Mouse (Mus musculus): ENCODE results near the gene Cep112. TPM values are rescaled to one million over a fixed set of nuclear protein-coding genes. Genes with fewer than 3 reads are reported as not detected.
A peak's percentile ranks its signal among the peaks of the same experiment; 100 is the strongest.

Gene Cep112
- polyA plus RNA-seq, 1 experiment from 2014 or later: 17.4 TPM

DNA sequence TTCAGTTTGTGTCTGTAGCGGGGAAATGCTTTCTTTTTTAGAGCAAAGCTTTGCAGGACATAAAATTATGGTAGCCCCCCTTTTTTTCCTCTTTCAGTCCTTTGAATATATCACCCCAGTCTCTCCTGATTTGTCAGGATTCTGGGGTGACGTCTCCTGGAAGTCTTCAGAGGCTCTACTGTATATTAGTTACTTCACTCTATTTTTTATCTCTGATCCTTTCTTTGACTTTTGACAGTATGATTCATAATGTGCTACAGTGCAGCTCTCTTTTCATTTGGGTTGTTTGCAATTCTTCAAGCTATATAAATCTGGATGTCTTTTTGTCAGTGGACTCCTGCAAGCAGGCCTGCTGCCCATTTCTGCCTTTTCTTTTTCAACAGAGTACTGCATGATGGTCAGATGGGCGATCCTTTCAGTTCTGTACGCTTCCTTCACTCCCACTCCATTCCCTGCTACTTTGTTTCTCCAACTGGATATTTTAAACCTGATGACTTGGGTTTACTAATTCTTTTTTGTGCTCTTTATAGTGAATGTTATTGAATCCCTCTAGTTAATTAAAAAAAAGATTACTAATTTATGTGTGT is 39.8 kb downstream of the Cep112 start:
- Histone ChIP-seq H3K9me3 (ENCODE audit: control insufficient read depth, low read length) (no peaks in the 10 kb centered on the region), H3K9ac (ENCODE audit: low read depth, low read length) (no peak overlapping the region), H3K36me3 (ENCODE audit: control insufficient read depth, insufficient read depth, low read length) (0 out of 2 replicates have a peak, but pooled peaks cover 3% of the 10 kb centered on the region), H3K4me2 (ENCODE audit: low read depth, low read length) (no peak overlapping the region), H3K4me1 (ENCODE audit: control insufficient read depth, insufficient read depth, low read length) (no peaks in the 10 kb centered on the region), H3K27me3 (replicated peaks; ENCODE audit: control insufficient read depth, insufficient read depth, low read length) (no peaks in the 10 kb centered on the region), H3K4me3 (ENCODE audit: low read depth, low read length) (no peak overlapping the region), H3K27ac (replicated peaks; ENCODE audit: low read depth, low read length) (no peak overlapping the region)
- DNase-seq (ENCODE audit: low spot score): no peak
- WGBS: 88% methylated on average over 4 of the region's 4 CpGs
- no peak for ATAC-seq (ENCODE audit: low read depth)

DNA sequence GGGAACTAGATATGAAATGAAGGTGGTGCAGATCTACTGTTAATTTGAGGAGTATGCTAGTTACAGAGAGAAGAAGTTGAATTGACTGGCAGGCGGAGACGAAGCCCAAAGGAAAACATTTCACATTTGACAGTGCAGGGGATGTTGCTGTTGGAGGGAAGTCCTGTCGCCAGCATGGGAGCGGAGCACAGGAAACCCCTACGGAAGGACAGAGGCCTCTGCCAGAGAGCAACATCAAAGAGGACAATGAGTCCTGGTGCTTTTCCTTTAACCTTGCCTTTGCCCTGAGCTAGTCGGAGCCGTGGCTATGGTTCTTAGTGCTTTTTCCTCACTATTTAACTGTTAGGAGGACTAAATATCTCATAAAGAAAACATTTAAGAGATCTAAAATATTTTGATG is 50.7 kb downstream of the Cep112 start:
- no peaks in the 10 kb centered on the region for H3K27me3 ChIP-seq (replicated peaks; ENCODE audit: control insufficient read depth, insufficient read depth, low read length)
- no peak overlapping the region for H3K4me3 ChIP-seq (ENCODE audit: low read depth, low read length)
- ATAC-seq (ENCODE audit: low read depth) (no peak), DNase-seq (ENCODE audit: low spot score) (no peak)
- H3K9ac ChIP-seq (ENCODE audit: low read depth, low read length): no peak overlapping the region
- no peaks in the 10 kb centered on the region for H3K9me3 ChIP-seq (ENCODE audit: control insufficient read depth, low read length)
- H3K4me2 ChIP-seq (ENCODE audit: low read depth, low read length): no peak overlapping the region
- no peak overlapping the region for H3K27ac ChIP-seq (replicated peaks; ENCODE audit: low read depth, low read length)
- no peaks in the 10 kb centered on the region for H3K4me1 ChIP-seq (ENCODE audit: control insufficient read depth, insufficient read depth, low read length)
- WGBS: 44% methylated on average over 7 of the region's 7 CpGs
- H3K36me3 ChIP-seq (ENCODE audit: control insufficient read depth, insufficient read depth, low read length): no peaks in the 10 kb centered on the region

DNA sequence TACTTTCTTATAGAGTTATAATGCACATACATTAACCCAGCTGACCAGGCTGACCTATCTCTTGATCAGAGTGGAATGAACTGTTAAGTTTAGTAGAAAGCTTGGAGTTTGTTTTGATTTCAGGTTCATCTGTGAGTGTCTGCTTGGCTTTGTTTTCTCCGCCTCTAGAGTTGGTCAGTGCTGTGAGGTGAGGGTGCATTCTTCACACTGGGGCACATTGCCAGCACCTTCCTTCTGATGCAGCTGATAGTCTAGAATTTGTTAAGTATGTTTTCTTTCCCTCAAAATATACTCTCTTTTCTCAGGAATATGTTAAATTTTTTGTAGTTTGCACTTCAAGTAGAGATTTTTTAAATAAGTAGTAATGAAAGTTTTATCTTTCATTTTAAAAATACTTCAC is 51.2 kb downstream of the Cep112 start:
- 87% methylated on average over 1 of the region's 1 CpGs for whole genome bisulfite sequencing
- Histone ChIP-seq H3K4me3 (ENCODE audit: low read depth, low read length) (no peak overlapping the region), H3K27me3 (replicated peaks; ENCODE audit: control insufficient read depth, insufficient read depth, low read length) (no peaks in the 10 kb centered on the region), H3K27ac (replicated peaks; ENCODE audit: low read depth, low read length) (no peak overlapping the region), H3K9ac (ENCODE audit: low read depth, low read length) (no peak overlapping the region), H3K9me3 (ENCODE audit: control insufficient read depth, low read length) (no peaks in the 10 kb centered on the region), H3K4me2 (ENCODE audit: low read depth, low read length) (no peak overlapping the region), H3K4me1 (ENCODE audit: control insufficient read depth, insufficient read depth, low read length) (no peaks in the 10 kb centered on the region), H3K36me3 (ENCODE audit: control insufficient read depth, insufficient read depth, low read length) (no peaks in the 10 kb centered on the region)
- ATAC-seq (ENCODE audit: low read depth) (no peak), DNase-seq (ENCODE audit: low spot score) (no peak)

DNA sequence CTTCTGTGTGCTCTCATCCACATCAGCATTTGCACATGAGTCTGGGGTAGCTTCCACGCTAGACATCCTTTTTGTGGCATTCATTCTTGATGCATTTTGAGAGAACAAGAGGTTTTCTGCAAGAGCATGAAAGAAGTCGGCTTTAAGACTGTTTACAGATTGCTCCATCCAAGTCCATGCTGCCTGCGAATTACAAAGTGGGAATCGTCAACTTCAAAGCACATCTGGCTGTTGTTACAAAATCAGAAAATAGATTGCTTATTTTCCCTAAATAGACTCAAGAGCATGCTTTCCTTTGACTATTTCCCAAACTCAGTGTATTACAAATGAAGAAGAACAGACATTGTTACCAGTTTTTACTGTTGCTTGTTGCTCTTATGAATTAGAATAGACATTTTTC is 59.0 kb downstream of the Cep112 start:
- H3K36me3 ChIP-seq (ENCODE audit: control insufficient read depth, insufficient read depth, low read length): no peaks in the 10 kb centered on the region
- ATAC-seq (ENCODE audit: low read depth): no peak
- no peak overlapping the region for H3K9ac ChIP-seq (ENCODE audit: low read depth, low read length)
- H3K4me1 ChIP-seq (ENCODE audit: control insufficient read depth, insufficient read depth, low read length): peaks cover 5% of the 10 kb centered on the region; the same call in 1 of the 2 replicates
- H3K27ac ChIP-seq (replicated peaks; ENCODE audit: low read depth, low read length): 0 out of 2 replicates have a peak overlapping the region, but pooled peaks have one; percentile 21
- H3K4me3 ChIP-seq (ENCODE audit: low read depth, low read length): no peak overlapping the region
- H3K4me2 ChIP-seq (ENCODE audit: low read depth, low read length): no peak overlapping the region
- no peaks in the 10 kb centered on the region for H3K27me3 ChIP-seq (replicated peaks; ENCODE audit: control insufficient read depth, insufficient read depth, low read length)
- peak; percentile 33 for DNase-seq (ENCODE audit: low spot score)
- WGBS: 50% methylated on average over 4 of the region's 4 CpGs
- H3K9me3 ChIP-seq (ENCODE audit: control insufficient read depth, low read length): no peaks in the 10 kb centered on the region

DNA sequence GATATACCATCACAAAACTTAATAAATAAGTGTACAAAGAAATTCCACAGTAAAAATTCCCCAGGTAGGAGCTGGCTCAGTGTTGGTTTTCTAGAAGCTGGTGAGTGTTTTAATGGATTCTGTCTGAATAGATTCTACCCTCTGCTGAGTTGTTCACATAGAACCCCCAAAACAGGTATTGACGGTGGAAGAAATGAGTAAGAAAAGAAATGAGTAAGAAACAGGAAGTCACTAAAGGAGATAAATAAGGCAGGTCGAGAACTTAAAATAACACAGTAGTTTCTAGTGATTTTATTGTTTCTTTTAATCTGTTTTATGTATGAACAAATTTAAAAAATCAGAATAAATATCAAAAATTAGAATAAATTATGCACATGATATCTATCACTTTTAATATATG is 63.3 kb downstream of the Cep112 start:
- no peak overlapping the region for H3K4me3 ChIP-seq (ENCODE audit: low read depth, low read length)
- DNase-seq (ENCODE audit: low spot score): no peak
- no peaks in the 10 kb centered on the region for H3K9me3 ChIP-seq (ENCODE audit: control insufficient read depth, low read length)
- H3K4me1 ChIP-seq (ENCODE audit: control insufficient read depth, insufficient read depth, low read length): peaks cover 5% of the 10 kb centered on the region; the same call in 1 of the 2 replicates
- no peak overlapping the region for H3K27ac ChIP-seq (replicated peaks; ENCODE audit: low read depth, low read length)
- H3K36me3 ChIP-seq (ENCODE audit: control insufficient read depth, insufficient read depth, low read length): no peaks in the 10 kb centered on the region
- H3K9ac ChIP-seq (ENCODE audit: low read depth, low read length): no peak overlapping the region
- ATAC-seq (ENCODE audit: low read depth): no peak
- H3K27me3 ChIP-seq (replicated peaks; ENCODE audit: control insufficient read depth, insufficient read depth, low read length): no peaks in the 10 kb centered on the region
- 78% methylated on average over 2 of the region's 2 CpGs for WGBS
- no peak overlapping the region for H3K4me2 ChIP-seq (ENCODE audit: low read depth, low read length)

DNA sequence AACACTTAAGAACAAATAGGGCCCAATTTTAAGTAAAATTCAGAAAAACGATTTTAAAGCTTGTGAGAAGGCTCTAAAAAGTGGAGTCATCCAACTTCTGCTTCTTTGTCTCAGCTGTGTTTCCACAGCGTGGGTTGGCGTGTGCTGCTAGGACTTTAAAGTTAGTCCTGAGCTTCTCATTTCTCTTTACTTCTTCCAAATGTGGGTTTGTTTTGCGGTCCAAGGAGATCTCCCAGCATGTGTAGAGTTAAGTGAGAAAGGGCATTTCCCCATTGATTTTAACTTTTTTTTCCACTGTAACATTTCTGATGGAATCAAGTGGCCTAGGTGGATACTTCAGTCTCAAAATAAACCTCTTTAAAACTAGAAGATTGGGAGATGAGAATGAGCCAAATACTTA is 64.9 kb downstream of the Cep112 start:
- no peaks in the 10 kb centered on the region for H3K9me3 ChIP-seq (ENCODE audit: control insufficient read depth, low read length)
- H3K9ac ChIP-seq (ENCODE audit: low read depth, low read length): no peak overlapping the region
- H3K27me3 ChIP-seq (replicated peaks; ENCODE audit: control insufficient read depth, insufficient read depth, low read length): no peaks in the 10 kb centered on the region
- ATAC-seq (ENCODE audit: low read depth) (no peak), DNase-seq (ENCODE audit: low spot score) (no peak)
- peaks cover 1% of the 10 kb centered on the region; the same call in 1 of the 2 replicates for H3K4me1 ChIP-seq (ENCODE audit: control insufficient read depth, insufficient read depth, low read length)
- H3K36me3 ChIP-seq (ENCODE audit: control insufficient read depth, insufficient read depth, low read length): no peaks in the 10 kb centered on the region
- no peak overlapping the region for H3K27ac ChIP-seq (replicated peaks; ENCODE audit: low read depth, low read length)
- H3K4me2 ChIP-seq (ENCODE audit: low read depth, low read length): no peak overlapping the region
- H3K4me3 ChIP-seq (ENCODE audit: low read depth, low read length): no peak overlapping the region
- 81% methylated on average over 4 of the region's 4 CpGs for WGBS

DNA sequence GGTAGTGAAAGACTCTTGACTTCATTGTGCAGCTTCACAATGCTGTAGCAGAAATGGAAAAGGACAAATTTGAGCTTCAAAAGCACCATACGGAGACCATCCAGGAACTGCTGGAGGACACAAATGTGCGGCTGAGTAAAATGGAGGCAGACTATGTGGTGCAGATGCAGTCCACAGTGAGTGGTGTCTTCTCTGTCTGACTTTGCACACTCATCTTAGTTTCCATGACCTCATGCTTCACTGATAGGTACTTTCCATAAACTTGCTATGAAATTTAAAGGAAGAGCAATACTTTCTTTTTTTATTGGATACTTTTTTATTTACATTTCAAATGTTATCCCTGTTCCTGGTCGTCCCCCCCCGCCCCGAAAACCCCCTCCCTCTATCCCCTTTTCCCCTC is 83.2 kb downstream of the Cep112 start:
- Histone ChIP-seq H3K27me3 (replicated peaks; ENCODE audit: control insufficient read depth, insufficient read depth, low read length) (no peaks in the 10 kb centered on the region), H3K9me3 (ENCODE audit: control insufficient read depth, low read length) (no peaks in the 10 kb centered on the region), H3K36me3 (ENCODE audit: control insufficient read depth, insufficient read depth, low read length) (no peaks in the 10 kb centered on the region), H3K9ac (ENCODE audit: low read depth, low read length) (no peak overlapping the region), H3K4me3 (ENCODE audit: low read depth, low read length) (no peak overlapping the region), H3K4me2 (ENCODE audit: low read depth, low read length) (no peak overlapping the region), H3K27ac (replicated peaks; ENCODE audit: low read depth, low read length) (no peak overlapping the region), H3K4me1 (ENCODE audit: control insufficient read depth, insufficient read depth, low read length) (no peaks in the 10 kb centered on the region)
- DNase-seq (ENCODE audit: low spot score) (no peak), ATAC-seq (ENCODE audit: low read depth) (no peak)
- 92% methylated on average over 5 of the region's 5 CpGs for WGBS

DNA sequence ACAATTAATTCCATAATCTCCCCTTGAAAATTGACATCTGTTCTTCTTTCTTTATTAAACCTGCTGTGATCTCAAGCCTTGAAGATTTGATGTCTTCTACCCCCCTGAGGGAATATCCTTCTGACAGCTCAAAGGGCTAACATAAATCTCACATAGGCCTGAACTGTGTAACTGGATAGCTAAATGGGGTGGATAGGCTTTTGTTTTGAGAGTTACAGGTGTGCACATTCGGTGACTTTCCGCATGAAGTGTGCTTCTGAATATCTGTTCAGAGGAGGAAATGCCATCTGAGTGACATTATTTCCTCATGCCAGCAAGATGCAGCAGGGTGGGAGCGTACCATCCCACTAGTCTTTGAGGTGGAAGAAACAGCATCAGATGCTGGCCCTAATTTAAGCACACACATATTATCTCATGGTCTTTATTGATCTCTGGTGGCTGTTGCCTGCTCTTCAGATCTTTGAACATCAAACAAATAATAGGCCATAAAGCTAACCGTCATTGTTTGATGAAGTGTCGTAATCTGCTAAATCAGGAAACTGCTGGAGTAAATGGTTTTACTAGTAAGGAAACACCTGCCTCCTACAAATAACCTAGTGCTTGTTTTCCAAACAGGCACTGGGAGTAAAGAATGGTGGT is 102.9 kb downstream of the Cep112 start:
- no peak overlapping the region for H3K4me3 ChIP-seq (ENCODE audit: low read depth, low read length)
- 56% methylated on average over 5 of the region's 5 CpGs for WGBS
- DNase-seq (ENCODE audit: low spot score) (peak; percentile 54), ATAC-seq (ENCODE audit: low read depth) (peak; percentile 85; the same call in 1 of the 2 replicates)
- no peak overlapping the region for H3K9ac ChIP-seq (ENCODE audit: low read depth, low read length)
- no peak overlapping the region for H3K4me2 ChIP-seq (ENCODE audit: low read depth, low read length)
- no peaks in the 10 kb centered on the region for H3K9me3 ChIP-seq (ENCODE audit: control insufficient read depth, low read length)
- H3K27me3 ChIP-seq (replicated peaks; ENCODE audit: control insufficient read depth, insufficient read depth, low read length): no peaks in the 10 kb centered on the region
- no peak overlapping the region for H3K27ac ChIP-seq (replicated peaks; ENCODE audit: low read depth, low read length)
- H3K4me1 ChIP-seq (ENCODE audit: control insufficient read depth, insufficient read depth, low read length): 0 out of 2 replicates have a peak, but pooled peaks cover 5% of the 10 kb centered on the region
- 0 out of 2 replicates have a peak, but pooled peaks cover 3% of the 10 kb centered on the region for H3K36me3 ChIP-seq (ENCODE audit: control insufficient read depth, insufficient read depth, low read length)

DNA sequence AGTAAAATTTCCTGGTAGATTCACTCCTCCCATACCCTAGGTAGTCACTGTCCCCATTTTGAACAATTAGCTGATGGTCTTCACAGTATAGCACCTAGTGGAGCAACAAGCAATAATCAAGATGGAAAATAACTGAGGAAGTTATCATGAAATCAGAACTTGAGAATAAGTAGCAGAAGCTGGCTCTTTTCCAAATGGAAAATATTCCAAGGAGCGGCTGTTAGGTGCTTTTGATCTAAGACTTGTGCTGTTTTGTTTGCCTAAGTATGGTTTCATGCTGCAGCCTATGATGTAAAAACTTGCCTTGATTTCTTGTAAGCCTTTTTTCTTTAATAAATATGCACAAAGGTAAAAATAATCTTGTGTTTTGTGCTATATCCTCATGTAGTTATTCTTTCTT is 107.9 kb downstream of the Cep112 start:
- Histone ChIP-seq H3K27me3 (replicated peaks; ENCODE audit: control insufficient read depth, insufficient read depth, low read length) (no peaks in the 10 kb centered on the region), H3K9ac (ENCODE audit: low read depth, low read length) (no peak overlapping the region), H3K4me1 (ENCODE audit: control insufficient read depth, insufficient read depth, low read length) (0 out of 2 replicates have a peak, but pooled peaks cover 5% of the 10 kb centered on the region), H3K4me3 (ENCODE audit: low read depth, low read length) (no peak overlapping the region), H3K4me2 (ENCODE audit: low read depth, low read length) (no peak overlapping the region), H3K27ac (replicated peaks; ENCODE audit: low read depth, low read length) (no peak overlapping the region), H3K36me3 (ENCODE audit: control insufficient read depth, insufficient read depth, low read length) (0 out of 2 replicates have a peak, but pooled peaks cover 3% of the 10 kb centered on the region), H3K9me3 (ENCODE audit: control insufficient read depth, low read length) (no peaks in the 10 kb centered on the region)
- ATAC-seq (ENCODE audit: low read depth) (no peak), DNase-seq (ENCODE audit: low spot score) (peak; percentile 46)
- 32% methylated on average over 1 of the region's 1 CpGs for WGBS

All from embryonic facial prominence, embryonic 14.5 days (tissue).